Mouse (Mus musculus): ENCODE measurements around the gene Lzts3.

- no peak for TF ChIP-seq POLR2A (IDR thresholded peaks at IDR 0.05; ENCODE audit: insufficient read depth, low read depth, low read length)
- TF ChIP-seq CTCF (IDR thresholded peaks at IDR 0.05; ENCODE audit: insufficient read depth, low read depth, low read length): no peak
These were observed 9.5 kb downstream of the Lzts3 start for GRCm38 (mm10) chr2:130632887-130633675.
